10 mouse cellular contexts compared by ENCODE assay signal in genomic region chr12:8881736-8882135, GRCm38 (mm10). TPM values are rescaled to one million over a fixed set of nuclear protein-coding genes. Genes with fewer than 3 reads are reported as not detected.
DNase-seq lines count a peak whose midpoint lies in the region; ATAC-seq and TF ChIP-seq lines count a peak whose summit lies in the region.
"Had no signal": no experiment of that assay in that cellular context is flagged by ENCODE, and none has a peak within 500 bp of the region (broad histone marks: within the 10 kb centered on the region; RNA-seq: fewer than 3 reads in every experiment).

No protein-coding gene starts in this region.

- H3K4me2 ChIP-seq in liver, embryonic 13.5 days, result no peak overlapping the region
- H3K4me2 ChIP-seq: limb, embryonic 13.5 days had no signal

- DNase-seq in embryo, embryonic 10.5 days (ENCODE audit: low spot score), result peak; percentile 43
- no peak for DNase-seq in embryo, embryonic 11 days
- DNase-seq in 416B (ENCODE audit: low read depth), result peak; percentile 45
- DNase-seq in liver, embryonic 13.5 days, result no peak
- no peak for DNase-seq in right cerebral cortex, postnatal 14 days
- DNase-seq in embryonic facial prominence, embryonic 10.5 days (ENCODE audit: low spot score), result no peak
- DNase-seq in neural tube, embryonic 10.5 days (ENCODE audit: extremely low spot score, low spot score), result no peak

- ATAC-seq in liver, embryonic 13.5 days (ENCODE audit: low read depth), result no peak

- H3K4me3 ChIP-seq in bone marrow macrophage, adult 2 months (ENCODE audit: insufficient read depth, low read length), result no peak overlapping the region
- no peak overlapping the region for H3K4me3 ChIP-seq in liver, embryonic 13.5 days (replicated peaks)
- H3K4me3 ChIP-seq in embryonic facial prominence, embryonic 10.5 days, result no peak overlapping the region
- H3K4me3 ChIP-seq: erythroblast, embryonic 14.5 days; limb, embryonic 13.5 days had no signal

- no peaks in the 10 kb centered on the region for H3K4me1 ChIP-seq in bone marrow macrophage, adult 2 months (ENCODE audit: control insufficient read depth, insufficient read depth, low read length)
- peaks cover 15% of the 10 kb centered on the region for H3K4me1 ChIP-seq in liver, embryonic 13.5 days (replicated peaks)
- H3K4me1 ChIP-seq in embryonic facial prominence, embryonic 10.5 days, result peaks cover 51% of the 10 kb centered on the region

- H3K36me3 ChIP-seq in liver, embryonic 13.5 days, result no peaks in the 10 kb centered on the region
- no peaks in the 10 kb centered on the region for H3K36me3 ChIP-seq in embryonic facial prominence, embryonic 10.5 days (replicated peaks)
- H3K36me3 ChIP-seq: limb, embryonic 13.5 days had no signal

- no peaks in the 10 kb centered on the region for H3K9me3 ChIP-seq in liver, embryonic 13.5 days (replicated peaks)
- no peaks in the 10 kb centered on the region for H3K9me3 ChIP-seq in embryonic facial prominence, embryonic 10.5 days
- H3K9me3 ChIP-seq: limb, embryonic 13.5 days had no signal

- TF ChIP-seq CTCF in bone marrow macrophage, adult 2 months (IDR thresholded peaks at IDR 0.05; ENCODE audit: low read depth, low read length), result peak; percentile 54

- H3K9ac ChIP-seq in liver, embryonic 13.5 days, result no peak overlapping the region
- H3K9ac ChIP-seq: limb, embryonic 13.5 days had no signal

- TF ChIP-seq POLR2A in bone marrow macrophage, adult 2 months (IDR thresholded peaks at IDR 0.05; ENCODE audit: borderline replicate concordance, low read depth, low read length), result no peak

- no peak overlapping the region for H3K27ac ChIP-seq in bone marrow macrophage, adult 2 months (ENCODE audit: insufficient read depth, low read depth, low read length)
- H3K27ac ChIP-seq in liver, embryonic 13.5 days, result 0 out of 2 replicates have a peak overlapping the region, but pooled peaks have one; percentile 44
- H3K27ac ChIP-seq in embryonic facial prominence, embryonic 10.5 days (replicated peaks), result no peak overlapping the region
- H3K27ac ChIP-seq: limb, embryonic 13.5 days had no signal

- no peaks in the 10 kb centered on the region for H3K27me3 ChIP-seq in liver, embryonic 13.5 days
- H3K27me3 ChIP-seq in embryonic facial prominence, embryonic 10.5 days (replicated peaks; ENCODE audit: low read depth, poor library complexity, severe bottlenecking), result peaks cover 29% of the 10 kb centered on the region; the same call in 1 of the 2 replicates
- H3K27me3 ChIP-seq: limb, embryonic 13.5 days had no signal

- 36% methylated on average over 4 of the region's 4 CpGs for WGBS in liver, embryonic 13.5 days (ENCODE audit: insufficient replicate concordance)
- 63% methylated on average over 4 of the region's 4 CpGs for WGBS in embryonic facial prominence, embryonic 10.5 days

RNA-seq across cellular contexts. Expression of gene Laptm4a, which starts 39.7 kb away (rescaled TPM):
- 394 and 417 TPM in 2 replicates for polyA plus RNA-seq in bone marrow macrophage, adult 2 months (2012; ENCODE audit: insufficient read depth, insufficient read length, missing spikeins)
- 71.4 and 83.9 TPM in 2 replicates for polyA plus RNA-seq in liver, embryonic 13.5 days (2015; fragmentation: Nextera tagmentation; extraction: Ambion mirVana)
- polyA plus RNA-seq in embryonic facial prominence, embryonic 10.5 days (2016; fragmentation: Nextera tagmentation; extraction: Ambion mirVana), result 170 and 196 TPM in 2 replicates

Comparison
In these comparisons a context has a peak if more than half of its experiments do, and no peak if none do; other contexts are left out.
1. DNase-seq: peak in embryo, embryonic 10.5 days (single experiment) and 416B (single experiment); none in embryo, embryonic 11 days (single experiment), liver, embryonic 13.5 days (single experiment), right cerebral cortex, postnatal 14 days (single experiment), embryonic facial prominence, embryonic 10.5 days (single experiment) and neural tube, embryonic 10.5 days (single experiment).